Mouse (Mus musculus) neural tube, embryonic 15.5 days (tissue): ENCODE results near the gene Isl1. TPM values are rescaled to one million over a fixed set of nuclear protein-coding genes. Genes with fewer than 3 reads are reported as not detected.

Source experiments
- ATAC-seq: fragments of 200-750 bp; cut with Nextera tagmentation; 2 replicates; pipeline ENCODE4 v1.8.0; 2017; ENCODE audit warnings: mild to moderate bottlenecking, moderate TSS enrichment, moderate library complexity; ENCODE audit not compliant: low FRiP score
- H3K27ac ChIP-seq: fragments of 300-500 bp; sonication (generic); replicated peaks from 2 replicates; pipeline ENCODE4 v1.5.1; 2015; ENCODE audit warnings: mild to moderate bottlenecking, inconsistent platforms
- H3K27me3 ChIP-seq: fragments of 300-500 bp; sonication (generic); replicated peaks from 2 replicates; pipeline ENCODE4 v1.6.1; 2015; ENCODE audit warnings: inconsistent platforms
- H3K36me3 ChIP-seq: fragments of 300-500 bp; sonication (generic); 2 replicates; pipeline ENCODE4 v1.6.1; 2015; ENCODE audit warnings: inconsistent platforms
- H3K4me1 ChIP-seq: fragments of 300-500 bp; sonication (generic); 2 replicates; pipeline ENCODE4 v1.6.1; 2015; ENCODE audit warnings: inconsistent platforms
- H3K4me2 ChIP-seq: fragments of 300-500 bp; sonication (generic); 2 replicates; pipeline ENCODE4 v1.6.1; 2015; ENCODE audit warnings: inconsistent platforms, mild to moderate bottlenecking, moderate library complexity
- H3K4me3 ChIP-seq: fragments of 300-500 bp; sonication (generic); replicated peaks from 2 replicates; pipeline ENCODE4 v1.5.1; 2015; ENCODE audit warnings: mild to moderate bottlenecking, inconsistent platforms
- H3K9ac ChIP-seq: fragments of 300-500 bp; sonication (generic); replicated peaks from 2 replicates; pipeline ENCODE4 v1.6.1; 2015; ENCODE audit warnings: mild to moderate bottlenecking, inconsistent platforms
- H3K9me3 ChIP-seq: fragments of 300-500 bp; sonication (generic); replicated peaks from 2 replicates; pipeline ENCODE4 v1.6.1; 2016; ENCODE audit warnings: inconsistent platforms
- WGBS: fragments of 180-500 bp; shearing (Covaris S2); methylation state at CpG from one replicate; pipeline ENCODE4 v1.1.7; 2015; ENCODE audit warnings: mixed read lengths; 5-methylcytosine and 5-hydroxymethylcytosine counted together
- polyA plus RNA-seq: library from polyadenylated mRNA; unstranded; fragments of >200 nt; fragmentation: Nextera tagmentation; extraction: Ambion mirVana; gene quantifications from 2 replicates; pipeline ENCODE4 v1.2.1, GENCODE M21; 2015

Gene Isl1
- polyA plus RNA-seq, 1 experiment from 2014 or later = 48.5 TPM

DNA sequence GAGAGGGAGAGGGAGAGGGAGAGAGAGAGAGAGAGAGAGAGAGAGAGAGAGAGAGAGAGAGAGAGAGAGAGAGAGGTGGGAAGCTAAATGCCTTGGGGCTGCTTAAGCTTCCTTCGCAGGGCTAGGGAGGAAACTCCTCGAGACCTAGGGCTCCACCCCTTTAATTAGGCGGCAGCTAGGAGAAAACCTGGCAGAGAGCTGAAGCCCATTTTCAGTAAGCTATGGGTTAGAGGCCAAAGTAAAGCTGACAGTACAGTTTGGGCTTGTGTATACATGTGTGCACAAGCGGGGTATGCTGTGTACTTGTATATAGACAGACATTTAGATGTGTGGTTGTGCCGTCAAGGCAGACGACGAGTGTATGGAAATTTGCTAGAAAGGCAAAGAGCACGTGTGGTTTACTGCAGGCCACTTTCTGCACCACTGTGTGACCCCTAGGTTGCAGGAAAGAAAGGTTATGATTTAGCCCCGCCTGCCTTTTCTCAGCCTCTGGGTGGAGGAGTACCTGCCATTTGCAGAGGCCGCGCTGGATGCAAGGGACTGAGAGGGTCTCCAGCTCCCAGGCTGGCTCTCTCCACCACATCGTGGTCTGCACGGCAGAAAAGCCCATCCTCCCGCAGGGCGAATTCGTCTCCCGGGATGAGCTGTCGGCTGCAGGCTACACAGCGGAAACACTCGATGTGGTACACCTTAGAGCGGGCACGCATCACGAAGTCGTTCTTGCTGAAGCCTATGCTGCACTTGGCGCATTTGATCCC is 4.6 kb downstream of the Isl1 start:
- no peak overlapping the region for H3K4me3 ChIP-seq
- H3K9ac ChIP-seq = no peak overlapping the region
- WGBS = under 1% methylated on average over 25 of the region's 25 CpGs
- H3K4me2 ChIP-seq = no peak overlapping the region
- peaks cover 86% of the 10 kb centered on the region for H3K27me3 ChIP-seq
- no peaks in the 10 kb centered on the region for H3K9me3 ChIP-seq
- peaks cover 9% of the 10 kb centered on the region for H3K4me1 ChIP-seq
- no peaks in the 10 kb centered on the region for H3K36me3 ChIP-seq
- H3K27ac ChIP-seq = no peak overlapping the region
- ATAC-seq = no peak

DNA sequence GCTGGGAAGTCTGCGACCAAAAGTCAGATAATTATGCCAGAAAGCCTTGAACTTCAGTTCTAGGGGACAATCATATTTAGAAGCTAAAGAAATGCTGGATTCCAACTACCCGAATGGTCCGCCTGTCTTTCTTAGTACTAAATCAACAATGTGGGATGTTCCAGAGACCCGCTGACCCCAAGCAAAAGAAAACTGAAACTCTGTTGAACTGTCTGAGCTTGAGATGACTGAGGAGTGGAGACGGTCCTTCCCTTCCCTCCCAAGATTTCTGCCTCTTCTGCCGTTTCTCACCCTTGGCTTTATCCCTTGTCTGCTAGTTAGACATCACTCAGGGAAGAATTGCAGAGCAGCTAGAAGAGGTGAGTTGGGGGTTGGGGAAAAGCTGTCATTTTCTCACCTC is 5.7 kb downstream of the Isl1 start:
- no peak for ATAC-seq
- 1% methylated on average over 6 of the region's 6 CpGs for WGBS
- Histone ChIP-seq H3K27me3 (peaks cover 85% of the 10 kb centered on the region), H3K4me1 (peaks cover 2% of the 10 kb centered on the region; the same call in 1 of the 2 replicates), H3K36me3 (no peaks in the 10 kb centered on the region), H3K4me3 (no peak overlapping the region), H3K9ac (no peak overlapping the region), H3K27ac (no peak overlapping the region), H3K9me3 (no peaks in the 10 kb centered on the region), H3K4me2 (no peak overlapping the region)

DNA sequence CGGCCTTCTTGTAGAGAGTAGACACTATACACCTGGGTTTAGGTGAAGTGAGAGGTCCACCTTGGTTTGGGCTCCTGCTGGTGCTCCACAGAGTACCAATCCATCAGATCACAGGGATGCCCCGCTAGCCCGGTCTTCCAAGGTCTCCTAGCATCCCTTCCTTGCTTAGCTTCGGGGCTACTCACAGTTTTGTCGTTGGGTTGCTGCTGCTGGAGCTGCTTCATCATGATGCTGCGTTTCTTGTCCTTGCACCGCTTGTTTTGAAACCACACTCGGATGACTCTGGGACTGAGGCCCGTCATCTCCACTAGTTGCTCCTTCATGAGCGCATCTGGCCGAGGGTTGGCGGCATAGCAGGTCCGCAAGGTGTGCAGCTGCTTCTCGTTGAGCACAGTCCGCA is 6.6 kb downstream of the Isl1 start:
- peaks cover 2% of the 10 kb centered on the region; the same call in 1 of the 2 replicates for H3K4me1 ChIP-seq
- H3K4me3 ChIP-seq = 0 out of 2 replicates have a peak overlapping the region, but pooled peaks have one; percentile 13
- no peaks in the 10 kb centered on the region for H3K36me3 ChIP-seq
- no peak; the same call in 1 of the 2 replicates for ATAC-seq
- no peak overlapping the region for H3K27ac ChIP-seq
- 2% methylated on average over 15 of the region's 15 CpGs for WGBS
- H3K4me2 ChIP-seq = peak overlapping the region; percentile 17
- no peak overlapping the region for H3K9ac ChIP-seq
- no peaks in the 10 kb centered on the region for H3K9me3 ChIP-seq
- H3K27me3 ChIP-seq = peaks cover 88% of the 10 kb centered on the region

GRCm38 (mm10) chr13:116301706-116302105 is 7.8 kb downstream of the Isl1 start:
- H3K4me2 ChIP-seq = no peak overlapping the region
- H3K9ac ChIP-seq = no peak overlapping the region
- peaks cover 4% of the 10 kb centered on the region; the same call in 1 of the 2 replicates for H3K4me1 ChIP-seq
- ATAC-seq = no peak
- H3K4me3 ChIP-seq = no peak overlapping the region
- H3K27me3 ChIP-seq = peaks cover 92% of the 10 kb centered on the region
- no peaks in the 10 kb centered on the region for H3K36me3 ChIP-seq
- no peak overlapping the region for H3K27ac ChIP-seq
- H3K9me3 ChIP-seq = no peaks in the 10 kb centered on the region
- WGBS = 5% methylated on average over 3 of the region's 3 CpGs

DNA sequence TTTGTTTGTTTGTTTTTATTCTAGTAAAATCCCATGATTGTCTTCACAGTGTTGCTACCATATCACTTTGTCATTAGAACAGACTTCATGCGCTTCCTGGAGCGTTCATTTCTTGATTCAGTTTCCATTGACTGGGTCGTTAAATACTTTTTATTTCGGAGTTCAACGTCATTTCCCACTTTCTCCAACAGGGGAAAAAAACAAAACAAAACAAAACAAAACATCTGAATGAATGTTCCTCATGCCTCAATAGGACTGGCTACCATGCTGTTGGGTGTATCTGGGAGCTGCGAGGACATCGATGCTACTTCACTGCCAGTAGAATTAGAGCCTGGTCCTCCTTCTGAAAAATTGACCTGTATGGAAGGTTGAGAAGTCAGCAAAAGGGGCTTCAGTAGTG is 10.2 kb downstream of the Isl1 start:
- ATAC-seq = no peak
- Histone ChIP-seq H3K27ac (no peak overlapping the region), H3K36me3 (no peaks in the 10 kb centered on the region), H3K27me3 (peaks cover 93% of the 10 kb centered on the region), H3K4me2 (no peak overlapping the region), H3K4me1 (peaks cover 4% of the 10 kb centered on the region; the same call in 1 of the 2 replicates), H3K9ac (no peak overlapping the region), H3K9me3 (no peaks in the 10 kb centered on the region), H3K4me3 (no peak overlapping the region)
- 6% methylated on average over 7 of the region's 7 CpGs for WGBS

DNA sequence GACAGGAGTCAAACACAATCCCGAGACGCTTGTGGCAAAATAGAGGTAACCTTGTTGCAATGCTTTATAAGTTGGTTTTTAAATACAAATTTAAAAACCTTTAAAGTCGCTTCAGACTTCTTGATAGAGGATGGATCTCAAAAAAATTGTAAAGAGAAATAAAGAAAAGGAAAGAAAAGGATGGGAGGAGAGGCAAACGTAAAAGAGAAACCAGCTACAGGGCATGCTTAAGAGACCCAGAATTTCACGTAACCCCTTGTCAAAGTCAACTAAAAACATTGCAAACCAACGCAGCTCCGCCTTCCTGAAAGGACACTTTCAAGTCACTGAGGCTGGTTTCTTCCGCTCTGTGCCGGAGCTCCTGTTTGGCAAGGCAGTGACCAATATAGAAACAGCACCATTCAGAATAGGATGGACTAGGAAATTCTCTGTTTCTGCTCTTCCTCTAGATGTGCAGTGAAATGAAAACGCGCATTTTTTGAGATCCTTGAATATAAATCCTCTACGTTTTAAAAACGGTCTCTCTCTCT is 10.8 kb downstream of the Isl1 start:
- WGBS = 3% methylated on average over 13 of the region's 13 CpGs
- no peak overlapping the region for H3K4me3 ChIP-seq
- H3K4me2 ChIP-seq = no peak overlapping the region
- no peak for ATAC-seq
- peaks cover 9% of the 10 kb centered on the region for H3K4me1 ChIP-seq
- H3K9me3 ChIP-seq = no peaks in the 10 kb centered on the region
- peaks cover 93% of the 10 kb centered on the region for H3K27me3 ChIP-seq
- no peak overlapping the region for H3K27ac ChIP-seq
- H3K36me3 ChIP-seq = no peaks in the 10 kb centered on the region
- no peak overlapping the region for H3K9ac ChIP-seq

DNA sequence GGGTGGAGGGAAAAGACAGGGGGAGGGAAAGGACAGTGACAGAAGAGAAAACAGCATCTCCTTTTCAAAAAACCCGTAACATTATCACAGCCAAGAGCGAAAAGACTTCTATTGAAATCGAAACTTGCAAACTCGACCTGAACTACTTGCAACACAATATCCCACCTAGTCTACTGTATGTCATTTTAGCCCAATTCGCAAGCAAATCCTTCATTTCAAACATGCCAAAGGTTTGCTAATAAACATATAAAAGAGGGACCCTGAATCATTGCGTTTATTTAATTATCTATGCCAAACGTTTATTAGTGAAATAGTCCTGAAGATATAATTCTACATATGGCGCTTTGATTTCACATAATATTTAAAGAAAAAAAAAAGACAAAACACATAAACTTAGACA is 11.5 kb downstream of the Isl1 start:
- H3K27ac ChIP-seq = no peak overlapping the region
- 4% methylated on average over 8 of the region's 8 CpGs for WGBS
- H3K27me3 ChIP-seq = peaks cover 93% of the 10 kb centered on the region
- H3K9me3 ChIP-seq = no peaks in the 10 kb centered on the region
- peak overlapping the region; percentile 7; the same call in 1 of the 2 replicates for H3K4me2 ChIP-seq
- no peak overlapping the region for H3K9ac ChIP-seq
- no peak for ATAC-seq
- H3K4me1 ChIP-seq = peaks cover 8% of the 10 kb centered on the region
- H3K36me3 ChIP-seq = no peaks in the 10 kb centered on the region
- no peak overlapping the region for H3K4me3 ChIP-seq

DNA sequence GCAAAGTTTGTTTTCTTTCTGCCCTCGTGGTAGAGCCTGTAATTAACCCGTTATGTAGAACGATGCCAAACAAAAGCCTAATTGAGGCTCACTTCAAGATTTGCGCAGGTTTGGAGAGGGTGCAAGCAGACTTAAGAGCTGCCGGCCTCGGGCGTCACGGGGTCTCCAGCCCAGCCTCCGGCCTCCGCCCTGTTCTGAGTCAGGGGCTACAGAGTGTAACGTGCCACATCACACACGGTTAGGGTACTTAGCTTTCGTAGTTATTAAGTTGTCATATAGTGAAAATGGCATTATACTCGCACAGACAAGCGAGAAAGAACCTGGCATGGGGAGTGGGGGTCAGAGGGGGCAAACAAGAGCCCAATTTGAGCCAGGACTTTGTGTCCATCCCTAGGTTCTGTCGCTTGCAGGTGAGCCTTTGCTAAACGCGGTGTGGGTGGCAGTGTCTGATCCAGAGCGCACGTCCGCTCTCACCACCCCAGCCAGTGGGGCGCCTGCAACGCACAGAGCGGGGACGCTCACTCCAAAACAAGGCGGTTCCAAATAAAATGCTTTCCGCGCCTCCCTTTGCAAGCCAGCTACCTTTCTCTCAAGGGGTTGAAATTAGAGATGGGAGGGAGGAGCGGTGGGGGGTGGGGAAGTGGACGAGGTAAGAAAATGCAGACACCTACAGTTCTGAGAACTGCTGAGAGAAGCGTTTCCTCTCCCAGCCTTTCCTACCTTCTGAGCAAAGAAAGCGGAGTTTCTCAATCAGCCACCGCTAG is 12.3 kb downstream of the Isl1 start:
- Histone ChIP-seq H3K4me2 (peak overlapping the region; percentile 7), H3K27me3 (peaks cover 92% of the 10 kb centered on the region), H3K27ac (no peak overlapping the region), H3K36me3 (no peaks in the 10 kb centered on the region), H3K9ac (no peak overlapping the region), H3K9me3 (no peaks in the 10 kb centered on the region), H3K4me3 (no peak overlapping the region), H3K4me1 (peaks cover 8% of the 10 kb centered on the region)
- under 1% methylated on average over 33 of the region's 33 CpGs for WGBS
- 0 out of 2 replicates have a peak, but pooled peaks have one; percentile 37 for ATAC-seq

DNA sequence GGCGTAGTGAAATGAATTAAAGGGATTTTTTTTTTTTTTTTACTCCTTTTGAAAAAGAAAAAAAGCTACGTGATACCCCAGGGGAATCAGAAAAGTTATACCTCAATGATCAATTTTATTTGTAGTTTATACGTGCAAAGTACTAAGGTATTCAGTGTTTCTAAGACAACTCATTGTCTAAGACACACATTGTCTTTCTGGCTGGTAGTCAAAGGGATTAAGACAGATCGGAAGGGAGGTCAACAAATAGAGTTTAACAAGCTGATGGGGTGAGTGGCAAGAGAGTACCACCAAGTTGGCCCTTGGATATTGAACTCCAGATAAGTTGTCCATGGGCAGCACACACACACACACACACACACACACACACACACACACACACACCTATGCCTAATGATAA is 14.1 kb downstream of the Isl1 start:
- Histone ChIP-seq H3K36me3 (no peaks in the 10 kb centered on the region), H3K9me3 (no peaks in the 10 kb centered on the region), H3K4me3 (no peak overlapping the region), H3K9ac (no peak overlapping the region), H3K27me3 (peaks cover 77% of the 10 kb centered on the region), H3K27ac (no peak overlapping the region), H3K4me2 (no peak overlapping the region), H3K4me1 (peaks cover 8% of the 10 kb centered on the region)
- ATAC-seq = no peak
- WGBS = 7% methylated on average over 4 of the region's 4 CpGs

- no peak overlapping the region for H3K4me2 ChIP-seq
- 2% methylated on average over 6 of the region's 6 CpGs for WGBS
- ATAC-seq = no peak
These were observed 14.8 kb downstream of the Isl1 start for GRCm38 (mm10) chr13:116294734-116295133.

DNA sequence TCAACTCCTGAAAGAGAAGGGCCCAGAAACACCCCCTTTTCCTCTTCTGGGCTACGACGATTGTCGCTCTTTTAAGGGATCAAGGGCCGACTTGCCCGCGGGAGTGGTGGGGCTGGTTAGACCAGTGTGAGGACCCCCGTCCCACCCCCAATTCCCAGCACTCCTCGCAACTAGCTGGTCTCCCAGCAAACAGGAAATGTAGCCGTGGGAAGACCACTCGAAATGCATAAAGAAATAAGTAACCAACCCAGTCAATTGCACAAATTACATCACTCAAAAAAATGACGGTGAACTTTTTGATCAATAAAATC is 15.4 kb downstream of the Isl1 start:
- Histone ChIP-seq H3K4me1 (peaks cover 8% of the 10 kb centered on the region), H3K9ac (no peak overlapping the region), H3K27ac (no peak overlapping the region), H3K36me3 (no peaks in the 10 kb centered on the region), H3K4me2 (no peak overlapping the region), H3K27me3 (peaks cover 67% of the 10 kb centered on the region), H3K9me3 (no peaks in the 10 kb centered on the region), H3K4me3 (no peak overlapping the region)
- 0 out of 2 replicates have a peak, but pooled peaks have one; percentile 14 for ATAC-seq
- WGBS = 0% methylated on average over 11 of the region's 11 CpGs

More at GRCm38 (mm10) chr13:116294734-116295133, 14.8 kb downstream of the Isl1 start:
- no peaks in the 10 kb centered on the region for H3K9me3 ChIP-seq
- peaks cover 8% of the 10 kb centered on the region for H3K4me1 ChIP-seq
- no peak overlapping the region for H3K4me3 ChIP-seq
- peaks cover 73% of the 10 kb centered on the region for H3K27me3 ChIP-seq
- H3K36me3 ChIP-seq = no peaks in the 10 kb centered on the region
- no peak overlapping the region for H3K27ac ChIP-seq
- H3K9ac ChIP-seq = no peak overlapping the region
